Mouse (Mus musculus) olfactory bulb, adult 2 months (tissue): ENCODE results near the gene Etfb.

Experiments
- CTCF ChIP-seq: fragments of 200-500 bp; IDR thresholded peaks from 2 replicates; pipeline ENCODE4 v1.5.1; 2012; ENCODE audit warnings: low read depth, mild to moderate bottlenecking, low read length, moderate library complexity; ENCODE audit not compliant: insufficient read depth
- POLR2A ChIP-seq: fragments of 200-500 bp; IDR thresholded peaks from 2 replicates; pipeline ENCODE4 v1.6.1; 2012; ENCODE audit warnings: mild to moderate bottlenecking, low read depth, low read length, moderate library complexity; ENCODE audit not compliant: insufficient read depth

DNA sequence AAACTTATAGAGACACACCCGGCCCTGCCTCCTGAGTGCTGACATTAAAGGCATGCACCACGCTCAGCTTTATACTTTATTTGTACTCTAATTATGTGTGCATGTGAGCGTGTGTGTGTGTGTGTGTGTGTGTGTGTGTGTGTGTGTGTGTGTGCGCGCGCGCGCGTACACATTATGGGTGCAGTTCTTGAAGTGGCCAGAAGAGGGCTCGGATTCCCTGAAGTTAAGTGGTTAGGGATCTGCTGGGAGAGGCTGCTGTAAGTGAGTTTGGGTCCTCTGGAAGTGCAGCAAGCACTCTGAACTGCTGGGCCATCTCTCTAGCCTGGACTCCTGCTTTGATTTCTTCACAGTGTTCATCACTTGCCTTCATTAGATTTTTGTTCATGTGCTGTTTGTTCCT, 26.6 kb upstream of the Etfb start:
- no peak for TF ChIP-seq CTCF
- no peak for TF ChIP-seq POLR2A
